Mouse (Mus musculus) forebrain, embryonic 12.5 days (tissue): ENCODE measurements around the gene St6galnac4. TPM values are rescaled to one million over a fixed set of nuclear protein-coding genes. Genes with fewer than 3 reads are reported as not detected.

Experiments
- ATAC-seq: fragments of 200-750 bp; cut with Nextera tagmentation; 2 replicates; pipeline ENCODE4 v1.8.0; 2017; ENCODE audit warnings: moderate TSS enrichment; ENCODE audit not compliant: low FRiP score
- H3K27ac ChIP-seq: fragments of 300-500 bp; sonication (generic); 2 replicates; pipeline ENCODE4 v1.5.1; 2016; ENCODE audit warnings: mild to moderate bottlenecking
- H3K27me3 ChIP-seq: fragments of 300-500 bp; sonication (generic); 2 replicates; pipeline ENCODE4 v1.6.1; 2016; ENCODE audit warnings: mild to moderate bottlenecking
- H3K36me3 ChIP-seq: fragments of 300-500 bp; sonication (generic); replicated peaks from 2 replicates; pipeline ENCODE4 v1.6.1; 2016; ENCODE audit warnings: mild to moderate bottlenecking
- H3K4me1 ChIP-seq: fragments of 300-500 bp; sonication (generic); 2 replicates; pipeline ENCODE4 v1.6.1; 2016
- H3K4me2 ChIP-seq: fragments of 300-500 bp; sonication (generic); 2 replicates; pipeline ENCODE4 v1.6.1; 2016; ENCODE audit warnings: mild to moderate bottlenecking, moderate library complexity
- H3K4me3 ChIP-seq: fragments of 300-500 bp; sonication (generic); replicated peaks from 2 replicates; pipeline ENCODE4 v1.5.1; 2016; ENCODE audit warnings: mild to moderate bottlenecking
- H3K9ac ChIP-seq: fragments of 300-500 bp; sonication (generic); 2 replicates; pipeline ENCODE4 v1.6.1; 2016; ENCODE audit warnings: mild to moderate bottlenecking
- H3K9me3 ChIP-seq: fragments of 300-500 bp; sonication (generic); 2 replicates; pipeline ENCODE4 v1.6.1; 2016
- WGBS: fragments of 180-500 bp; shearing (Covaris S2); methylation state at CpG from one replicate; pipeline ENCODE4 v1.1.7; 2016; 5-methylcytosine and 5-hydroxymethylcytosine counted together
- polyA plus RNA-seq: library from polyadenylated mRNA; unstranded; fragments of >200 nt; fragmentation: Nextera tagmentation; extraction: Ambion mirVana; gene quantifications from 2 replicates; pipeline ENCODE4 v1.2.1, GENCODE M21; 2016

The St6galnac4 gene
- polyA plus RNA-seq, 1 experiment from 2014 or later: 17.0 TPM

- ATAC-seq: peak; percentile 15; the same call in 1 of the 2 replicates
- Histone ChIP-seq H3K36me3 (no peaks in the 10 kb centered on the region), H3K27me3 (no peaks in the 10 kb centered on the region), H3K4me3 (peak overlapping the region; percentile 29), H3K9me3 (no peaks in the 10 kb centered on the region), H3K4me2 (peak overlapping the region; percentile 57), H3K4me1 (peaks cover 62% of the 10 kb centered on the region), H3K27ac (peak overlapping the region; percentile 87), H3K9ac (peak overlapping the region; percentile 48)
- 59% methylated on average over 5 of the region's 5 CpGs for WGBS
Measured at GRCm38 (mm10) chr2:32625873-32626694, 39.2 kb downstream of the St6galnac4 start.

GRCm38 (mm10) chr2:32627266-32628043 is 40.6 kb downstream of the St6galnac4 start:
- no peaks in the 10 kb centered on the region for H3K36me3 ChIP-seq
- no peak overlapping the region for H3K9ac ChIP-seq
- H3K4me3 ChIP-seq: no peak overlapping the region
- H3K4me1 ChIP-seq: peaks cover 54% of the 10 kb centered on the region
- no peak overlapping the region for H3K27ac ChIP-seq
- H3K9me3 ChIP-seq: no peaks in the 10 kb centered on the region
- 72% methylated on average over 20 of the region's 20 CpGs for WGBS
- no peak overlapping the region for H3K4me2 ChIP-seq
- no peaks in the 10 kb centered on the region for H3K27me3 ChIP-seq
- ATAC-seq: no peak

DNA sequence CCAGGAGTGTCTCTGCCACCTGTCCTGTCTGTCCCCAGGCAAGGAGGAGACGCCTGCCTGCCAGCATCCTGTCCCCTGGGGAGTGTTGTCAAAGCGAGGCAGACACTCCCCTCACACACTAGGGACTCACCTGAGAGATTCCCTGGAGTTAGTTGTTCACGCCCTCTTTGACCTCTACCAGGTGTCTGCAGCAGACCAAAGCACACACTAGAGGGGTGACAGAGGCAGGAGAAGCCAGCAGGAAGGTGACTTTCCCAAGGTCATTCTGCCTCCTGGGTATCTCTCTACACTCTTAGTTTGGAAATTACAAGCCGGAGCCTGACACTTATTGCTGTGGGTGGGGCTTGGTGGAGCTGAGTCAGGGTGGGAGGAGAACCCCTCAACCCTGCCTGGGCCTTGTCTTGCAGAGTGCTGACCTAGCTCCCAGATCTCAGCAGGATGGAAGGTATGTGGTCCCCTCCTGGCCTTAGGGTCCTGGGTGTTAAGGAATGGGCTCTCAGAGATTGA is 41.2 kb downstream of the St6galnac4 start:
- ATAC-seq: no peak
- H3K4me2 ChIP-seq: no peak overlapping the region

GRCm38 (mm10) chr2:32628729-32629128 is 41.8 kb downstream of the St6galnac4 start:
- Histone ChIP-seq H3K4me1 (peaks cover 54% of the 10 kb centered on the region), H3K9ac (peak overlapping the region; percentile 26), H3K9me3 (no peaks in the 10 kb centered on the region), H3K36me3 (no peaks in the 10 kb centered on the region), H3K4me2 (peak overlapping the region; percentile 29), H3K27ac (peak overlapping the region; percentile 60), H3K4me3 (no peak overlapping the region), H3K27me3 (no peaks in the 10 kb centered on the region)
- WGBS: 39% methylated on average over 5 of the region's 5 CpGs
- no peak; the same call in 1 of the 2 replicates for ATAC-seq

More for the DNA sequence above, 41.2 kb downstream of the St6galnac4 start:
- no peaks in the 10 kb centered on the region for H3K27me3 ChIP-seq
- H3K9me3 ChIP-seq: no peaks in the 10 kb centered on the region
- 0 out of 2 replicates have a peak overlapping the region, but pooled peaks have one; percentile 26 for H3K9ac ChIP-seq
- 0 out of 2 replicates have a peak overlapping the region, but pooled peaks have one; percentile 60 for H3K27ac ChIP-seq
- H3K4me3 ChIP-seq: no peak overlapping the region
- 70% methylated on average over 4 of the region's 4 CpGs for WGBS
- H3K4me1 ChIP-seq: peaks cover 54% of the 10 kb centered on the region
- H3K36me3 ChIP-seq: no peaks in the 10 kb centered on the region

- Histone ChIP-seq H3K4me1 (peaks cover 54% of the 10 kb centered on the region), H3K4me3 (peak overlapping the region; percentile 5; the same call in 1 of the 2 replicates)
Measured at GRCm38 (mm10) chr2:32629276-32629976, 42.5 kb downstream of the St6galnac4 start.

GRCm38 (mm10) chr2:32630036-32630435 is 43.1 kb downstream of the St6galnac4 start:
- no peaks in the 10 kb centered on the region for H3K27me3 ChIP-seq
- no peak overlapping the region for H3K4me3 ChIP-seq
- no peak overlapping the region for H3K27ac ChIP-seq
- no peak overlapping the region; the same call in 1 of the 2 replicates for H3K4me2 ChIP-seq
- WGBS: 75% methylated on average over 7 of the region's 9 CpGs
- no peaks in the 10 kb centered on the region for H3K9me3 ChIP-seq
- H3K36me3 ChIP-seq: no peaks in the 10 kb centered on the region
- H3K9ac ChIP-seq: 0 out of 2 replicates have a peak overlapping the region, but pooled peaks have one; percentile 26
- ATAC-seq: no peak
- H3K4me1 ChIP-seq: peaks cover 50% of the 10 kb centered on the region

More at GRCm38 (mm10) chr2:32629276-32629976, 42.5 kb downstream of the St6galnac4 start:
- Histone ChIP-seq H3K4me2 (peak overlapping the region; percentile 29), H3K9ac (peak overlapping the region; percentile 26), H3K9me3 (no peaks in the 10 kb centered on the region), H3K36me3 (no peaks in the 10 kb centered on the region), H3K27me3 (no peaks in the 10 kb centered on the region), H3K27ac (peak overlapping the region; percentile 60)
- 37% methylated on average over 9 of the region's 9 CpGs for WGBS
- peak; percentile 54 for ATAC-seq

DNA sequence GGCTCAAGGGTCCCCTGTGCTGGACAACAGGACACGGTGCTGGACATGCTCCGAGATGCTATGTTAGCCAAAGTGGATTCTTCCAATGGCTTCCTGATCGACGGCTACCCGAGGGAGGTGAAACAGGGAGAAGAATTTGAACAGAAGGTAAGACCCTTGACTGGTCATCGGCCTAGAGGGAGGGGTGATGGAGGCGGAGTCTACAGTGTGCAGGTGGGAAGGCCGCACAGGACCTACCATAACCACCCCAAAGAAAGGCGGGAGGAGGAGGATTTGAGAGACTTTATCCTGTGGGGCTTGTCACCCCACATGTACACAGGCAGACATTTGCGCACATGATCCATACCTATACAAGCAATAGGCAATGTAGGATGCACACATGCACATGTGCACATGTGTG is 44.2 kb downstream of the St6galnac4 start:
- Histone ChIP-seq H3K27me3 (no peaks in the 10 kb centered on the region), H3K4me1 (peaks cover 41% of the 10 kb centered on the region), H3K4me2 (no peak overlapping the region)

DNA sequence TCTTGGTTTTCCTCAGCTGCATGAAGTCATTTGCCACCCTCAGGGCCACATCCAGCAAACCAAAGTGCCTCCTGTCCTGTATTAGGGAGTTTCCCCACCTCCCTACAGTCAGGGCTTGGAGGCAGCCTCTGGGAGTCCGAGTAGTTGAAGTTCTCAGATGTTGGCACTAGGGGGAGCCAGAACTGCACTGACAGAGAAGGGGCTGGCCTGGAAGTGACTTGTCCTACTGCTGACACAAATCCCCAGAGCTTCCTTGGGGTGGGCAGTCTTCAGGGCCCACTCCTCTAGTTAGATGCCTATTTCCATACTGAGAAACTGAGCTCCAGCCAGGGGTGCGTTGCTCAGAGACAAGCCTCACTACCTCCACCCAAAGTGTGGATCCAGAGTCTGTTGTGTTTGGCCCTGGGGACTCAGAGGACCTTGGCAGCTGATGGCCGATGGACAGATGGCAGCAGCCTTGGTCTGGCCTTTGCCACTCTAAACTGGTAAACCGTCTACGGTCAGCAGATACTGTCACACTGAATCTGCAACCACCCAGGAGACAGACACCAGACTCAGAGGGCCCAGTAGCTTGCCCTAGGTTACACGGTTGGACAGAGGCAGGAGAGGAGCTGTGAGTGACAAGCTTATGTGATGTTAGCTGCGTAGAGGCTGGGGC is 45.0 kb downstream of the St6galnac4 start:
- H3K36me3 ChIP-seq: no peaks in the 10 kb centered on the region
- no peak for ATAC-seq
- peaks cover 33% of the 10 kb centered on the region for H3K4me1 ChIP-seq
- H3K4me3 ChIP-seq: no peak overlapping the region
- H3K27ac ChIP-seq: no peak overlapping the region
- no peaks in the 10 kb centered on the region for H3K27me3 ChIP-seq
- no peak overlapping the region for H3K9ac ChIP-seq
- 62% methylated on average over 7 of the region's 7 CpGs for WGBS
- no peaks in the 10 kb centered on the region for H3K9me3 ChIP-seq
- H3K4me2 ChIP-seq: no peak overlapping the region

More for the DNA sequence above, 44.2 kb downstream of the St6galnac4 start:
- ATAC-seq: no peak
- Histone ChIP-seq H3K4me3 (no peak overlapping the region), H3K36me3 (no peaks in the 10 kb centered on the region), H3K9ac (no peak overlapping the region), H3K27ac (no peak overlapping the region), H3K9me3 (no peaks in the 10 kb centered on the region)
- WGBS: 90% methylated on average over 10 of the region's 10 CpGs

DNA sequence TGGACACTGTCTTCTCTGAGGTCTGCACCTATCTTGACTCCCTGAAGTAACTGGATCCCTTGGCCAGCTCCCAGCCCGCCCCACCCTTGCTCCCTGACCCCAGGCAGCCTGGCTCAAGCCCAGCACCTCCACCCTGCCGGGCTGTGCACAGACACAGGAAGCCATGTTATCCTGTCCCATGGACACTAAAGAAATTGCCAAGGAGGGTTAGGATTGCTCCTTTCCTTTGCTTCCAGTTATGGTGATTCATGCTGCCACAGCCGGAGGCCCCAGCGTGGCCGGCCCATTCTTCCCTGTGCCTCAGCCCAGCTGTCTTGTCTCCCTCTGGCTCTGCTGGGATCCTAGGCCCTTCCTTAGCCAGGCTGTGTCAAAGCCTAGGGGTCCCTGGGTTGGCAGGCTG is 46.8 kb downstream of the St6galnac4 start:
- Histone ChIP-seq H3K36me3 (no peaks in the 10 kb centered on the region), H3K27ac (no peak overlapping the region), H3K4me1 (peaks cover 25% of the 10 kb centered on the region), H3K9ac (no peak overlapping the region), H3K27me3 (no peaks in the 10 kb centered on the region), H3K9me3 (no peaks in the 10 kb centered on the region), H3K4me2 (no peak overlapping the region), H3K4me3 (no peak overlapping the region)
- 78% methylated on average over 5 of the region's 5 CpGs for WGBS
- ATAC-seq: no peak

DNA sequence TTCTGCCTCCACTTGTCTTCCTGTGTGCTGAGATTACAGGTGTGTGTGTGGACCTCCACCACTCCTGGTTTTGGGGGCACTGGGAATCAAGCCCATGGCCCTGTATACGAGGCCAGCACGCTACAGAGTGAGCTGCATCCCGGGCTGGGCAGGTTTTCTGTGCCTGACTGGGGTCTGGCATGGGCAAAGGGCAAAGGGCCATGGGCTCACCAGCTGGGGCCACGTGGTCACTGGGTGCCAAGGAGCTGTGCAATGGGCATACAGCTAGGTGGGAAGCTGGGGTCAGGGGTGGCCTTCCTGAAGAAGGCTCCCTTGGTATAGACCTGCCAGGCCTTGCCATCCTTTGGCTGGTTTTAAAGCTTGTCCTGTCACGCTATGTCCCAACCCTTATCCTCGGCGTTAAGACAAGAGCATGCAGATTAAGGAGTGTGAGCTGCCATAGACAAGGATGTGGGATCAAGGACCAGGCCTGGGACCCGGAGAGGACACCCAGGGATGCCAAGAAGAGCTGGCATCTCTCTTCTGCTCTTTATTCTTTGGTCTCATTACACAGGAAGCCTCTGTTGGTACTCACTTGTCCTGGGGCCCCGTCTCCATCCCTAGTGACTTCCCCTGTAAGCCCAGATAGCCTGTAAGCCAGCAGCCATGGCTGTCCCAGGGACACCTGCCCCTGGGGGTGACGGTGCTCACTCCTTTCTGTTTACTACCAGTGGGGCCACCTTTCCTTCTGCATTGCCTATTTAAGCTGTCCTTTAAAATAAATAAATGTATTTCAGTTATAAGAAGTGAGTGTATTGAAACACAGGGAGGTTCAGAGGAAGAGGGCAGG is 47.6 kb downstream of the St6galnac4 start:
- H3K4me3 ChIP-seq: no peak overlapping the region
- no peak overlapping the region for H3K27ac ChIP-seq
- H3K4me1 ChIP-seq: peaks cover 17% of the 10 kb centered on the region
- 84% methylated on average over 10 of the region's 10 CpGs for WGBS
- H3K36me3 ChIP-seq: no peaks in the 10 kb centered on the region
- H3K4me2 ChIP-seq: no peak overlapping the region
- ATAC-seq: no peak
- no peaks in the 10 kb centered on the region for H3K9me3 ChIP-seq
- H3K9ac ChIP-seq: no peak overlapping the region
- no peaks in the 10 kb centered on the region for H3K27me3 ChIP-seq

DNA sequence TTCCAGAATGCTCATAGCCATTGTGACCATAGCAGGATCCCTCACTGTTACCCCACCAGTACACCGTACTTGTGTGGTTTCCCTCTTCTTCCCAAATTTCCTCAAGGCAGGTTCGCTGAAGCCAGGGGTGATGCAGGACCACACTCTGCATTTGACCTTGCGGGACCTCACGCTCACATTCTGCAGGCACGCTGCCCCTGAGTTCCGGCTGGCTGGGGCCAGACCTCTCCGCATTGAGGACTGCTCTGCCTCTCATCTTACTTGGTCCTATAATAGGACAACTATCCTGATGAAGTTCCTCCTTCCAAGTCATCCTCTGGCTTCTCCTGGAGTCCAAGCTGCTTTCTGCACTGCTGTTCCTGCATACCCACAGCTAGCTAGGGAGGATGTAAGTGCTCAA is 49.7 kb downstream of the St6galnac4 start:
- H3K4me1 ChIP-seq: peaks cover 9% of the 10 kb centered on the region
- H3K4me3 ChIP-seq: no peak overlapping the region
- H3K4me2 ChIP-seq: no peak overlapping the region
- no peaks in the 10 kb centered on the region for H3K9me3 ChIP-seq
- H3K27me3 ChIP-seq: no peaks in the 10 kb centered on the region
- H3K36me3 ChIP-seq: no peaks in the 10 kb centered on the region
- no peak overlapping the region for H3K9ac ChIP-seq
- WGBS: 85% methylated on average over 7 of the region's 7 CpGs
- ATAC-seq: no peak
- no peak overlapping the region for H3K27ac ChIP-seq
